Mouse (Mus musculus): Measurements from ENCODE around the gene Tcf20.

DNA sequence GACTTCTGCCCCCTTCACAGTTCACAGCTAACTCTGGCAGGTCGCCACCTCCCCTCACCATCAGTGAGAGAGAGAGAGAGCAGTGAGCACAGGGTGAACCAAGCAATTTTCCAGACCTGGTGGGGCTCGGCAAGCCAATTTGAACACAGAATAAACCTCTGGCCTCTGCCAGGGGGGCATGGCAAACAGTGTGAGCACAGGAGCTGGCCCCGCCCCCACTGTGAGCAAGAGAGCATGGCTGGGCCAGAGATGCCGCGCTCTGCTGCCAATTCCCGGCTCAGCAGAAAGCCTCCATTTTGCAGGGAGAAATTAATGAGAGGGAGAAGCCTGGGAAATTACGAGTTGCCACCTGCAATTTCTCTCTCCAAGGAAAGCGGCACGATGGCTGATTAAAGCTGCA is 58.1 kb downstream of the Tcf20 start:
- TF ChIP-seq CTCF (conservative IDR thresholded peaks at IDR 0.05; ENCODE audit: low read length) (no peak), POU5F1 (IDR thresholded peaks at IDR 0.05; ENCODE audit: borderline replicate concordance, low read length) (no peak), NANOG (IDR thresholded peaks at IDR 0.05; ENCODE audit: borderline replicate concordance, low read length) (no peak)
